Mouse (Mus musculus): ENCODE measurements around the gene Tmem121b.

Gene Tmem121b

GRCm38 (mm10) chr6:120492499-120493373 lies 871 bp downstream of the Tmem121b start:
- ATAC-seq (ENCODE audit: insufficient number of reproducible peaks, low FRiP score, low TSS enrichment): peak; percentile 11; the same call in 1 of the 2 replicates

GRCm38 (mm10) chr6:120491862-120492498 lies 1.6 kb downstream of the Tmem121b start:
- ATAC-seq (ENCODE audit: insufficient number of reproducible peaks, low FRiP score, low TSS enrichment): no peak

- ATAC-seq (ENCODE audit: insufficient number of reproducible peaks, low FRiP score, low TSS enrichment): no peak
These were observed 2.5 kb downstream of the Tmem121b start for GRCm38 (mm10) chr6:120491064-120491463.

GRCm38 (mm10) chr6:120489461-120489860 lies 4.1 kb downstream of the Tmem121b start:
- ATAC-seq (ENCODE audit: insufficient number of reproducible peaks, low FRiP score, low TSS enrichment): no peak

- no peak for ATAC-seq (ENCODE audit: insufficient number of reproducible peaks, low FRiP score, low TSS enrichment)
These were observed 5.0 kb downstream of the Tmem121b start for GRCm38 (mm10) chr6:120488647-120489046.

GRCm38 (mm10) chr6:120486051-120486510 lies 7.5 kb downstream of the Tmem121b start:
- peak; percentile 80 for ATAC-seq (ENCODE audit: insufficient number of reproducible peaks, low FRiP score, low TSS enrichment)

- ATAC-seq (ENCODE audit: insufficient number of reproducible peaks, low FRiP score, low TSS enrichment): no peak
These were observed 8.6 kb downstream of the Tmem121b start for GRCm38 (mm10) chr6:120485038-120485437.

GRCm38 (mm10) chr6:120483211-120483626 lies 10.4 kb downstream of the Tmem121b start:
- ATAC-seq (ENCODE audit: insufficient number of reproducible peaks, low FRiP score, low TSS enrichment): no peak

GRCm38 (mm10) chr6:120482756-120483155 lies 10.9 kb downstream of the Tmem121b start:
- no peak for ATAC-seq (ENCODE audit: insufficient number of reproducible peaks, low FRiP score, low TSS enrichment)

GRCm38 (mm10) chr6:120482021-120482420 lies 11.6 kb downstream of the Tmem121b start:
- ATAC-seq (ENCODE audit: insufficient number of reproducible peaks, low FRiP score, low TSS enrichment): no peak

- no peak for ATAC-seq (ENCODE audit: insufficient number of reproducible peaks, low FRiP score, low TSS enrichment)
These were observed 12.1 kb downstream of the Tmem121b start for GRCm38 (mm10) chr6:120481538-120481937.

GRCm38 (mm10) chr6:120480361-120480760 lies 13.2 kb downstream of the Tmem121b start:
- ATAC-seq (ENCODE audit: insufficient number of reproducible peaks, low FRiP score, low TSS enrichment): no peak

- ATAC-seq (ENCODE audit: insufficient number of reproducible peaks, low FRiP score, low TSS enrichment): no peak
These were observed 14.3 kb downstream of the Tmem121b start for GRCm38 (mm10) chr6:120479302-120479701.

- no peak for ATAC-seq (ENCODE audit: insufficient number of reproducible peaks, low FRiP score, low TSS enrichment)
These were observed 18.3 kb downstream of the Tmem121b start for GRCm38 (mm10) chr6:120475288-120475687.

GRCm38 (mm10) chr6:120473427-120473826 lies 20.2 kb downstream of the Tmem121b start:
- ATAC-seq (ENCODE audit: insufficient number of reproducible peaks, low FRiP score, low TSS enrichment): peak; percentile 26; the same call in 1 of the 2 replicates

- no peak for ATAC-seq (ENCODE audit: insufficient number of reproducible peaks, low FRiP score, low TSS enrichment)
These were observed 21.0 kb downstream of the Tmem121b start for GRCm38 (mm10) chr6:120472455-120473140.

GRCm38 (mm10) chr6:120471991-120472441 lies 21.6 kb downstream of the Tmem121b start:
- no peak for ATAC-seq (ENCODE audit: insufficient number of reproducible peaks, low FRiP score, low TSS enrichment)

- ATAC-seq (ENCODE audit: insufficient number of reproducible peaks, low FRiP score, low TSS enrichment): no peak
These were observed 22.9 kb downstream of the Tmem121b start for GRCm38 (mm10) chr6:120470666-120471065.

- ATAC-seq (ENCODE audit: insufficient number of reproducible peaks, low FRiP score, low TSS enrichment): no peak
These were observed 23.8 kb downstream of the Tmem121b start for GRCm38 (mm10) chr6:120469770-120470169.

- ATAC-seq (ENCODE audit: insufficient number of reproducible peaks, low FRiP score, low TSS enrichment): no peak
These were observed 24.3 kb downstream of the Tmem121b start for GRCm38 (mm10) chr6:120469268-120469667.

- no peak for ATAC-seq (ENCODE audit: insufficient number of reproducible peaks, low FRiP score, low TSS enrichment)
These were observed 25.3 kb downstream of the Tmem121b start for GRCm38 (mm10) chr6:120468259-120468658.

Data from cerebellum, adult (tissue).